Mouse (Mus musculus): ENCODE measurements at regions not wholly inside any gene's neighbourhood (a gene's known extent, or its start where the extent isn't known, plus 50 kb on each side); places are given as distances from the start of the nearest gene placed in this dataset.

- 89% methylated on average over 3 of the region's 3 CpGs for WGBS
- no peak for DNase-seq (ENCODE audit: low read depth, low spot score)
Observed at GRCm38 (mm10) chr16:44674198-44674597, 49.9 kb upstream of the Nepro start.

GRCm38 (mm10) chr16:44672422-44672819 lies 51.7 kb upstream of the Nepro start:
- WGBS: 64% methylated on average over 14 of the region's 14 CpGs
- DNase-seq (ENCODE audit: low read depth, low spot score): no peak

- no peak for DNase-seq (ENCODE audit: low read depth, low spot score)
- 79% methylated on average over 22 of the region's 22 CpGs for WGBS
Observed at GRCm38 (mm10) chr16:44671551-44672421, 52.3 kb upstream of the Nepro start.

GRCm38 (mm10) chr16:44668061-44668460 lies 56.0 kb upstream of the Nepro start:
- 93% methylated on average over 6 of the region's 6 CpGs for WGBS

GRCm38 (mm10) chr16:44667118-44667517 lies 57.0 kb upstream of the Nepro start:
- DNase-seq (ENCODE audit: low read depth, low spot score): no peak
- WGBS: 34% methylated on average over 6 of the region's 6 CpGs

More at GRCm38 (mm10) chr16:44668061-44668460, 56.0 kb upstream of the Nepro start:
- no peak for DNase-seq (ENCODE audit: low read depth, low spot score)

GRCm38 (mm10) chr16:44666431-44666997 lies 57.6 kb upstream of the Nepro start:
- DNase-seq (ENCODE audit: low read depth, low spot score): peak; percentile 78
- WGBS: 28% methylated on average over 7 of the region's 7 CpGs

- no peak for DNase-seq (ENCODE audit: low read depth, low spot score)
- 19% methylated on average over 9 of the region's 9 CpGs for WGBS
Observed at GRCm38 (mm10) chr16:44665491-44665931, 58.6 kb upstream of the Nepro start.

- 82% methylated on average over 6 of the region's 6 CpGs for WGBS
- no peak for DNase-seq (ENCODE audit: low read depth, low spot score)
Observed at GRCm38 (mm10) chr16:44662966-44663600, 61.0 kb upstream of the Nepro start.

- 65% methylated on average over 4 of the region's 4 CpGs for WGBS
- no peak for DNase-seq (ENCODE audit: low read depth, low spot score)
Observed at GRCm38 (mm10) chr16:44660996-44661876, 62.9 kb upstream of the Nepro start.

GRCm38 (mm10) chr16:44658306-44658705 lies 65.8 kb upstream of the Nepro start:
- 81% methylated on average over 8 of the region's 8 CpGs for WGBS
- DNase-seq (ENCODE audit: low read depth, low spot score): no peak

- DNase-seq (ENCODE audit: low read depth, low spot score): no peak
- WGBS: 97% methylated on average over 1 of the region's 1 CpGs
Observed at GRCm38 (mm10) chr16:44656181-44656580, 67.9 kb upstream of the Nepro start.

GRCm38 (mm10) chr16:44655306-44655705 lies 68.8 kb upstream of the Nepro start:
- WGBS: 76% methylated on average over 3 of the region's 3 CpGs
- DNase-seq (ENCODE audit: low read depth, low spot score): no peak

- 42% methylated on average over 2 of the region's 2 CpGs for WGBS
- DNase-seq (ENCODE audit: low read depth, low spot score): no peak
Observed at GRCm38 (mm10) chr16:44648547-44649223, 75.4 kb upstream of the Nepro start.

GRCm38 (mm10) chr16:44643992-44644391 lies 80.1 kb upstream of the Nepro start:
- WGBS: 8% methylated on average over 4 of the region's 4 CpGs
- DNase-seq (ENCODE audit: low read depth, low spot score): no peak

GRCm38 (mm10) chr16:44637100-44637499 lies 78.4 kb upstream of the Boc start:
- 81% methylated on average over 3 of the region's 3 CpGs for WGBS
- DNase-seq (ENCODE audit: low read depth, low spot score): no peak

- WGBS: 98% methylated on average over 4 of the region's 4 CpGs
- DNase-seq (ENCODE audit: low read depth, low spot score): no peak
Observed at GRCm38 (mm10) chr16:44634486-44634885, 75.8 kb upstream of the Boc start.

GRCm38 (mm10) chr16:44633059-44633667 lies 74.5 kb upstream of the Boc start:
- 63% methylated on average over 9 of the region's 9 CpGs for WGBS
- DNase-seq (ENCODE audit: low read depth, low spot score): no peak

- WGBS: 49% methylated on average over 9 of the region's 9 CpGs
Observed at GRCm38 (mm10) chr16:44632330-44633058, 73.8 kb upstream of the Boc start.

More at GRCm38 (mm10) chr16:44632330-44633058, 73.8 kb upstream of the Boc start:
- no peak for DNase-seq (ENCODE audit: low read depth, low spot score)

All from large intestine, adult 2 months (tissue).